Mouse (Mus musculus) limb, embryonic 14.5 days (tissue): Measurements from ENCODE around the gene Dgke. TPM values are rescaled to one million over a fixed set of nuclear protein-coding genes. Genes with fewer than 3 reads are reported as not detected.
"Not testable (repeated sequence)": the region's sequence is repeated elsewhere in the genome, so short reads cannot be mapped to it uniquely, and the experiment has no call there.

ENCODE experiments used
- ATAC-seq: fragments of 200-750 bp; cut with Nextera tagmentation; 2 replicates; pipeline ENCODE4 v1.8.0; 2017; ENCODE audit warnings: low read depth, moderate number of reproducible peaks, moderate TSS enrichment; ENCODE audit not compliant: low FRiP score
- DNase-seq: peaks from one replicate; pipeline ENCODE4 v3.0.0-alpha.2; 2015; ENCODE audit warnings: low spot score
- H3K27ac ChIP-seq: fragments of 300-500 bp; sonication (generic); replicated peaks from 2 replicates; pipeline ENCODE4 v1.5.1; 2014; ENCODE audit warnings: low read depth, mild to moderate bottlenecking, low read length, moderate library complexity, mixed read lengths
- H3K27me3 ChIP-seq: fragments of 300-500 bp; sonication (generic); 2 replicates; pipeline ENCODE4 v1.6.1; 2014; ENCODE audit warnings: low read length, mixed read lengths; ENCODE audit not compliant: control insufficient read depth, insufficient read depth
- H3K36me3 ChIP-seq: fragments of 300-500 bp; sonication (generic); 2 replicates; pipeline ENCODE4 v1.6.1; 2014; ENCODE audit warnings: mild to moderate bottlenecking, low read length, moderate library complexity, mixed read lengths; ENCODE audit not compliant: control insufficient read depth, insufficient read depth
- H3K4me1 ChIP-seq: fragments of 300-500 bp; sonication (generic); 2 replicates; pipeline ENCODE4 v1.6.1; 2014; ENCODE audit warnings: antibody characterized with exemption, low read length, mixed read lengths; ENCODE audit not compliant: control insufficient read depth, insufficient read depth
- H3K4me2 ChIP-seq: fragments of 300-500 bp; sonication (generic); replicated peaks from 2 replicates; pipeline ENCODE4 v1.6.1; 2014; ENCODE audit warnings: low read depth, mild to moderate bottlenecking, low read length, moderate library complexity; ENCODE audit not compliant: severe bottlenecking
- H3K4me3 ChIP-seq: fragments of 300-500 bp; sonication (generic); replicated peaks from 2 replicates; pipeline ENCODE4 v1.5.1; 2014; ENCODE audit warnings: low read length
- H3K9ac ChIP-seq: fragments of 300-500 bp; sonication (generic); 2 replicates; pipeline ENCODE4 v1.6.1; 2014; ENCODE audit warnings: mild to moderate bottlenecking, low read depth, low read length, moderate library complexity; ENCODE audit not compliant: severe bottlenecking
- H3K9me3 ChIP-seq: fragments of 300-500 bp; sonication (generic); 2 replicates; pipeline ENCODE4 v1.6.1; 2016; ENCODE audit warnings: low read length; ENCODE audit not compliant: control insufficient read depth
- POLR2A ChIP-seq: fragments of 200-500 bp; IDR thresholded peaks from 2 replicates; pipeline ENCODE4 v1.8.0; 2012; ENCODE audit warnings: inconsistent platforms, mild to moderate bottlenecking, moderate library complexity, borderline replicate concordance; ENCODE audit not compliant: insufficient read depth, insufficient read length; ENCODE audit errors: extremely low read depth
- WGBS: fragments of 180-500 bp; shearing (Covaris S2); extraction: QIAGEN DNeasy Blood & Tissue Kit; methylation state at CpG from one replicate; pipeline ENCODE4 v1.1.7; 2014; 5-methylcytosine and 5-hydroxymethylcytosine counted together
- polyA plus RNA-seq, 2 experiments: library from polyadenylated mRNA; depleted of rRNA in 1 of 2; stranded (reverse) in 1 of 2; unstranded in 1 of 2; fragments of >200 nt; fragmentation: Nextera tagmentation in 1 of 2; extraction: Ambion mirVana in 1 of 2; gene quantifications; 2 replicates each; pipeline versions ENCODE4 v1.2.1 to v1.2.3; 2012 to 2014

Dgke gene
- polyA plus RNA-seq, 2 experiments = 3.3 to 6.2 TPM

- H3K27ac ChIP-seq = no peak overlapping the region
- H3K4me3 ChIP-seq = peak overlapping the region; percentile 22
- no peaks in the 10 kb centered on the region for H3K4me1 ChIP-seq
- H3K27me3 ChIP-seq = no peaks in the 10 kb centered on the region
- TF ChIP-seq POLR2A = no peak
- H3K9ac ChIP-seq = peak overlapping the region; percentile 5; the same call in 1 of the 2 replicates
- DNase-seq (peak; percentile 26), ATAC-seq (no peak)
- no peaks in the 10 kb centered on the region for H3K9me3 ChIP-seq
- H3K36me3 ChIP-seq = no peaks in the 10 kb centered on the region
- 25% methylated on average over 17 of the region's 17 CpGs for WGBS
- H3K4me2 ChIP-seq = peak overlapping the region; percentile 40
Observed at GRCm38 (mm10) chr11:89100826-89101321, 34.2 kb upstream of the Dgke start.

- peak; percentile 78; the same call in 1 of the 2 replicates for ATAC-seq
- no peaks in the 10 kb centered on the region for H3K9me3 ChIP-seq
- no peak overlapping the region for H3K27ac ChIP-seq
- H3K4me1 ChIP-seq = no peaks in the 10 kb centered on the region
- H3K36me3 ChIP-seq = no peaks in the 10 kb centered on the region
- peak; percentile 76 for DNase-seq
- no peaks in the 10 kb centered on the region for H3K27me3 ChIP-seq
- peak overlapping the region; percentile 40 for H3K4me2 ChIP-seq
- H3K9ac ChIP-seq = peak overlapping the region; percentile 5; the same call in 1 of the 2 replicates
- 2% methylated on average over 9 of the region's 9 CpGs for whole genome bisulfite sequencing
- peak overlapping the region; percentile 22 for H3K4me3 ChIP-seq
- no peak for TF ChIP-seq POLR2A
Observed at GRCm38 (mm10) chr11:89100403-89100802, 33.8 kb upstream of the Dgke start.

GRCm38 (mm10) chr11:89098930-89099329 lies 32.3 kb upstream of the Dgke start:
- ATAC-seq = no peak

GRCm38 (mm10) chr11:89098083-89098835 lies 31.6 kb upstream of the Dgke start:
- no peak for TF ChIP-seq POLR2A
- no peak overlapping the region for H3K4me2 ChIP-seq
- H3K36me3 ChIP-seq = no peaks in the 10 kb centered on the region
- no peak overlapping the region for H3K27ac ChIP-seq
- H3K9ac ChIP-seq = no peak overlapping the region
- DNase-seq = no peak
- H3K4me3 ChIP-seq = no peak overlapping the region
- no peaks in the 10 kb centered on the region for H3K4me1 ChIP-seq
- no peak for ATAC-seq
- no peaks in the 10 kb centered on the region for H3K9me3 ChIP-seq
- 74% methylated on average over 17 of the region's 17 CpGs for WGBS
- H3K27me3 ChIP-seq = no peaks in the 10 kb centered on the region

More at GRCm38 (mm10) chr11:89098930-89099329, 32.3 kb upstream of the Dgke start:
- Histone ChIP-seq H3K4me2 (no peak overlapping the region), H3K9me3 (no peaks in the 10 kb centered on the region), H3K4me1 (no peaks in the 10 kb centered on the region), H3K36me3 (no peaks in the 10 kb centered on the region), H3K4me3 (no peak overlapping the region), H3K27me3 (no peaks in the 10 kb centered on the region), H3K27ac (no peak overlapping the region), H3K9ac (no peak overlapping the region)
- no peak for DNase-seq
- WGBS = 72% methylated on average over 4 of the region's 6 CpGs
- TF ChIP-seq POLR2A = no peak

- H3K27me3 ChIP-seq, H3K9me3 ChIP-seq, H3K36me3 ChIP-seq, H3K9ac ChIP-seq, H3K4me1 ChIP-seq, H3K4me3 ChIP-seq, H3K27ac ChIP-seq, DNase-seq, H3K4me2 ChIP-seq, ATAC-seq: not testable (repeated sequence)
- 82% methylated on average over 10 of the region's 10 CpGs for WGBS
Observed at GRCm38 (mm10) chr11:89097292-89097691, 30.6 kb upstream of the Dgke start.
